Mouse (Mus musculus): ENCODE data around the gene Sema4d.

The Sema4d gene

DNA sequence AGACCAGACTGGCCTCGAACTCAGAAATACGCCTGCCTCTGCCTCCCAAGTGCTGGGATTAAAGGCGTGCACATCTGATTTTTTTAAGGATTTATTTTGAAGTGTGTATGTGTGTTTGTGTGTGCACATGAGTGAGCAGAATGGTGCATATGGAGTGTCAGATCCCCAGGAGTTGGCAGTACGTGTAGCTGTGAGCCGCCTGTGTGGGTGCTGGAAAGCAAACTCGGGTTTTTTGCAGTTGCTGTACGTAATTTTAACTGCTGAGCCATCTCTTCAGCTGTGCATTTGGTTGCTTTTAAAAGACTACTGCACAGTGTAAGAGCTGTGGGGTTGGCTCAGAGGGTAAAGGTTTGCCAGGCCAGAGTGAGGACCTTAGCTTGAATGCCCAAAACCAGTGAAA is 134.0 kb downstream of the Sema4d start:
- DNase-seq, result no peak

DNA sequence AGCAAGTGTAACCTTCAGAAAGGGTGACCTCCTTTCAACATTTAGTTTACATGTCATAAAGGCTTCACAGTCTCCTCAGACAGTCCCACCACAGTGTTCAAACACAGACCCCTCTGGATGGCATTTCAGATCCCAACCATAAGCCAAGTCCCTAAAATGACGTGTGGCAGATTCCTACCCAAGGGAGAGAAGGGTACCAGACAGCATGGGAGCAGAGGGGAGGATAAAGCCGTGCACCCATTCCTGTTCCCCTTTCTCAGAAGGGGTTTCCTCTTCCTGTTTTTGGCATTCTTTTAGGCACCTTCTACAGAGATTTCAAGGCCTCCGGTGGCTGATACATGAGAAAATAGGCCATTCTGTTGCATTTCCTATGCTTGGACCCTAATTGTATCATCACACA is 135.5 kb downstream of the Sema4d start:
- no peak for DNase-seq

DNA sequence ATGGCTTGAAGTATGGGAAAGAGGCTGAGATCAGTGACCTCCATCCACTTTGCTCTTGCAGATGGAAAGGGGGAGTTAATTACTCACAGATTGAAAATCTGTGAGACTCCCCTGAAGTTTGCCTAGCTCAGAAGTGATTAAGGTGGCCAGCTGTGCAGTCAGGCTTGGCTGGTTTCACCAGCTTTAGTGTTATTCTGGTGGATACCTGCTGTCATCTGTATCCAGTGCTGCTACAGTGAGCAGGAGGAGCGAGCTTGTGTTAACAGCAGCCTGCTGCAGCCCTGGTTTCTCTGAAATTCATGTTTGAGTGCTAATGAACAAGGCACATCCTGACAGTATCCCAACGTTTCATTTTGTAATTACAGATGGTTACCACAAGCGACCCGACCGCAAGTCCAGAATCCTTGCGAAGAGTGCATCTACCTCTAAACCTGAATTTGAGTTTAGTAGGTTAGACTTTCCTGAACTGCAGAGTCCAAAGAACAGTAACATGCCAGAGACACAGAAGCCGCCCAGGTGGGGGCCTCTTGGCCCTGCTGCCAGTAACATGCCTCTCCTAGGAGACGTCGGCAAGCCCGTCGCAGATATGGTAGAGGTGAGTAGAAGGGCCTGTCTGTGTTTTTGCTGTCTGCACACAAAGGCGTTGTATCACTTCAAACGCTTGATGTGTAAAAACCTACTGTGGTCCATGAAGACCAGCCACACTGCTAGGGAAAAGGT is 136.9 kb downstream of the Sema4d start:
- DNase-seq, result no peak

DNA sequence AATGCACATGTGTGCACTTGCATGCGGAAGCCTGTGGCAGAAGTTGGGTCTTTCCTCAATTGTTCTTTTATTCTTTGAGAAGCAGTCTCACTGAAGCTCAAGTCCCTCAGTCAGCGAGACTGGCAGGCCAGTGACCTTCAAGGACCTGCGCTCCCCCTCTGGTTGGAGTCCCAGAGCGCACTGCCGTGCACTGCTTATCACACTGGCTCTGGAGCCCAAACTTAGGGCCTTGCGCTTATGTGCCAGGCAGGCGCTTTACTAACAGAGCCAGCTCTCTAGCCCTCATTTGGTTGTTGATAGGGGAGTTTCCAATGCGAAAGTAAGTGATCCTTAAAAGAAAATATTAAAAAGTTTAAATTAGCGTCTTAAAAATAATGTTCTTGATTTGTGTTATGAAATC is 139.6 kb downstream of the Sema4d start:
- no peak for DNase-seq

DNA sequence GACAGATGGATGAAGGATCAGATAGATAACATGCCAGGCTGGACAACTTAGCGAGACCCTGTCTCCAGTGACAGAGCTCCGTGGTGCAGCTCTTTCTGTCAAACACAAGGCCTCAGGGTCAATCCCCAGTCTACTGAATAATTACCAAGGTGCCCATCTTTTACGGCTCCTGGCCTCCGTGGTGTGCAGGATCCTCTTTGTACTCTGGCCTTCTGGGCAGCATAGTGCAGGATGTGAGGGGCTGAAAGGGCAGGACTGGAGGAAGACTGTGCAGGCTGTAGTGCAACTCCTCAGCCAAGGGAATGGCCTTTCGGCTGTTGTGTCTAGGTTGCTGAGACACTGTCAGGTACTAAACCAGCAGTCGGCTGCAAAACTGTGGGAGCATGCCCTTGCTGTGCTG is 140.4 kb downstream of the Sema4d start:
- DNase-seq, result no peak

DNA sequence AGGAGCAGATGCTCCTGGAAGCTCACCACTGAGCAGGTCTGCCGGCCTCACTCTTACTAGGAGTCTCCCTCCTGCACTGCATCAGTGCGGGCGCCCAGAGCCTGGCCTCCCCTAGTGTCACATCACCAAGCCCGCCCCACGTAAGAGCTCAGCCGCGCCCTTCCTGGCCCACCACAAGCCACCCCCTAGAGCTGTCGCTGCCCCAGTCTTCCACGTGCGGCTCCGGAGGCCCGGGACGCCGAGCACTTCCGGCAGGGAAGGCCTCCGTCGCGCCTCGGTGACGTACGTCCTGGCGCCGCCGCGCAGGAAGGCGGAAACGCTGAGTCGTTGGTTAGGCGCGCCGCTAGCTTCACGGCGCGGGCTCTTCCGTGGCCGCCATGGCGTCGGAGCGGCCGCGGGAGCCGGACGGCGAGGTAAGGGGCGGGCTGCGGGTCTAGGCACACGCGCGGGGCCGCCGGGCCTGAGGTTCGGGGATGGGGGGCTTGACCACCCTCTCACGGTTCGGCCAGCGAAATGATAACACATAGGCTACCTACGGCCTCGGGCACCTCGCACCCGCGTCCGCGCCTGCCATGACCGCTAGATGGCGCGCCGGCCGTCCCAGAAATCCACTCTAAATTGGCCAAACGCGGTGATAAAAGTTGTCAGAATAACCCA is 142.0 kb downstream of the Sema4d start, which contains the start of gene Secisbp2:
TSS of gene Secisbp2 (plus strand) at position 290 of the 657 bp plus-strand sequence.
- peak; percentile 92 for DNase-seq

DNA sequence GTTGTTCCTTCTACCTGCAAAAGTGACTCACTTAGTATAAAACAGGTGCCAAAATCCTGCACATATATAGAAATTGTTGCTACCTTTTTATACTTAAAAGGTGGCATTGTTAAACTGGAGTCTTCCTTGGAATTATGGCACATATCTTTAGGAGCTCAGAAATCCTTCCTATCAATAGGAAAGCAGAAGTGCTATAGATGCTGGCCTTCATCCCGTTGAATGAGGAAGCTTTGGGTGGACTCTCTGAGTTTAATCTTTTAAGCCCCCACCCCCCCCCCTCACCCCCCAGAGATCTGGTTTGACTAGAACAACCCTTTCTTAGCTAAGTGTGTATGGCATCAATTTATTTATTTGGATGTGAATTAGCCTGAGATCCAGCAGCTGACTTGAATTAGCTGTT is 143.8 kb downstream of the Sema4d start:
- no peak for DNase-seq

DNA sequence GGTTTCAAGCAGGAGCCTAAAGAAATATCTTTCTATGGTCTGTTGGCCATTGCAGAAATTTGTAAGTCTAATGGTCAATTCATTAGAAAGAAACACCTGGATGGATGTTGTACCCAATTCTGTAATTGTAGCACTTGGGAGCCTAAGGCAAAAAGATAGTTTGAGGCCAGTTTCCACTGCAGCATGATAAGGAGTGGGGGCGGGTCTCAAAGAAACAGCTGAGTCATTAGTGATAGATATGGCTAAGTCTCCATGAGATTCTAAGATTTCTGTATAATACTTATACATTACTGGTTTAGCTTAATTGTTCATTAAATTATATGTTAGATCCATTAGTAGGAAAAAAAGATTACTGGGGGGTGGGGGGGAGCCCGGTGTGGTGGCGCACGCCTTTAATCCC is 145.3 kb downstream of the Sema4d start:
- no peak for DNase-seq

DNA sequence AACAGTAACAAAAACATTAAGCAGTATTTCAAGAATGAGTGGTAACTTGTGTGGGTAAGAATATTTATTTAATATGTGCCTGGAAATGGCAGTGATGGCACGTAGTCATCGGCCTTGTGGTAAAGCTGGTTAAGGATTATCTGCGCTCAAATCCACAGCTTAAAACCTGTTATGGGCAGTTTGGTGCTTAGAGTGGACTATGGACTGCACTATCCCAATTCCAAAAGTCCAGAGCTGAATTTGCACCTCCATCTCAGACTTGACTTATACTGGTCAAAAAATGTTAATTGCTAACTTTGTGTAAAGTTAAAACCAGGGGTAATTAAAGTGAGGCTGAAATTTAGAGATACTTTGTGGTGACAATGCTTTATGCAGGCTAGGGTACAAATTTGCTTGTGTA is 145.8 kb downstream of the Sema4d start:
- no peak for DNase-seq

DNA sequence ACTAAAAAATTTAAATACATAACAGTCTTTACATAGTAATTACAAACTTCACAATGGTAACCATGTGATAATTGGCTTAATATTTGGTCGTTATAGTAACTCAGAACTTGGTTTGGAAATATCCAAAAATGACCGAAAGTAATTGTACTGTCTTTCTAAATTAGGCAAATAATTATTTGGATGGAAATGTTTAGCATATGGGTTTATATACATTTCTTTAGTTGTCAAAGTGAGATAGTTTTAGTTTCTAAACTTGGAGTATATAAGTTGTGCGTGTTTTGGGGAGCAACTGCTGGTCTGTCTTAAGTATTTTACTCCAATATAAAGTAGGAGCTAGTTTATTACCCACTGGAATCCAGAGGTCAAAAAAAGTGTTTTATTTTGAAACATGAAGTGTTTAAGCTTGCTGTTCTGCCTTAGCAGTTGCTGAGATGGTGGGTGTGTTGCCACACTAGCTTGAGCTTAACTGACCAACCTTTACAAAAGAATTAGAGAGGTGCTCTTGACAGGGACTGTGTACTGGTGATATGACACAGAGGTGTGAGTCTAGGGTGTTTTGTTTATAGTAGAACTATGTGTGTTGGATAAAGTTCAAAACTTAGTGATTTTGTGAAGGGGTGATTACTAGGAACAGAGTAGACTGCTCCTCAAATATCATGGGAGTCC is 147.1 kb downstream of the Sema4d start:
- no peak for DNase-seq

DNA sequence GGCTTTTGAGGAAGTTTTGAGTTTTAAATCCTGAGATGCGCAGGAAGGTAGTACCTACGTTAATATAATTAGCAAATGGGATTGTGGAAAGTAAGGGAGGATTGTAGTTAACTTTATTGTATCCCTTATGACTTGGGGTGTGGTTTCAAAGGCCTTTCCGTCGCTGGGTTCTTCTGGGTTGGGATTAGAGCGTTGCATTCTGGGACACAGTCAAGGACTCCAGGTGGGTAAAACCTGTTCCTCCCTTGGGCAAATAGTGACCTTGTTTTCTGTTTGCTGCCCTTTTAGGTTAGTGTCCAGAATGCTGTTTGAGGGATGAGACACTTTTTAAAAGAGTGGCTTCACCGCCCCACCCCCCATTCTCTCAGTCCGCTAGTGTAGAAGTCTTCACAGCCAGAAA is 147.7 kb downstream of the Sema4d start:
- DNase-seq, result no peak

DNA sequence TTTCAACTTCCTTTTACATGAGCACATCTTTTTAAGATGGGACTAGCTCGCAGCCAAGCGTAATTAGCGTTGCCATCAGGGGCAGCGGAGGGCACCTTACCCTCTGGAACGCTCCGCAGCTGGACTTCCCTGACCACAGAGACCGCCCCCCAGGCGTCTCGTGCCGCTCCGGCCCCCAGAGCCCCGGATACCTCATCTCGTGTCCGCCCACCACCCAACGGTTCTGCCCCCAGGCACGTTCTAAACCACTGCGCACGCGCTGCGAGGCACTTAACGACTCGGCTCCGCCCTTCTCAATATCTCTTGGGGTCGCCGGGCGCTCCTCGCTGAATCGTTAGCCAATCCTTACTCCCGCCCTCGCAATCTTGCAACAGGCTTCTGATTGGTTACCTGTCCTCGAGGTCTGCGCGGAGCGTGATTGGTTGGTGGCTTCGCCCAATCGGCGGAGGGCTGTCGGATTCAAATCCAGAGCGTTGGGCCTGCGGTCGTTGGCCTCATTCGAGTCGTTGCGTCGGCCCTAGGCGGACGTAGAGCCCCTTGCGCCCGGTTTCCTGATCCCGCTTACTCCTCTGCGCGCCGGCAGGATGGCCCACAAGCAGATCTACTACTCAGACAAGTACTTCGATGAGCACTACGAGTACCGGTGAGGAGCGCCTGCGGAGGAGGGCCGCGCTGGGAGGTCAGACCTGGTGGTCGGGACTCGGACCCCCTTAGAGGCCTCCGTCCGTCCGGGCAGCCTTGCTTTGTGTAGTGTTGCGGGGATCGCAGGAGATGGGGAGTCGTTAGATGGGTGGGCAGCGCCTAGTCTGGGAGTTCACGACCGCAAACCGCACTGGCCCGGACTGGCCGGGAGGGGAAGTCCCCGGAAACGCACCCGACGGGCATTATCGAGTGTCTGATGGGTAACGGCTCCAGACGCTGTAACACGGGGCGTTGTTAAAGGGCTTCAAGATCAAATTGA is 148.4 kb downstream of the Sema4d start, which contains the start of gene Cks2:
TSS of gene Cks2 (plus strand) at position 404 of the 961 bp plus-strand sequence.
- DNase-seq, result peak; percentile 98

DNA sequence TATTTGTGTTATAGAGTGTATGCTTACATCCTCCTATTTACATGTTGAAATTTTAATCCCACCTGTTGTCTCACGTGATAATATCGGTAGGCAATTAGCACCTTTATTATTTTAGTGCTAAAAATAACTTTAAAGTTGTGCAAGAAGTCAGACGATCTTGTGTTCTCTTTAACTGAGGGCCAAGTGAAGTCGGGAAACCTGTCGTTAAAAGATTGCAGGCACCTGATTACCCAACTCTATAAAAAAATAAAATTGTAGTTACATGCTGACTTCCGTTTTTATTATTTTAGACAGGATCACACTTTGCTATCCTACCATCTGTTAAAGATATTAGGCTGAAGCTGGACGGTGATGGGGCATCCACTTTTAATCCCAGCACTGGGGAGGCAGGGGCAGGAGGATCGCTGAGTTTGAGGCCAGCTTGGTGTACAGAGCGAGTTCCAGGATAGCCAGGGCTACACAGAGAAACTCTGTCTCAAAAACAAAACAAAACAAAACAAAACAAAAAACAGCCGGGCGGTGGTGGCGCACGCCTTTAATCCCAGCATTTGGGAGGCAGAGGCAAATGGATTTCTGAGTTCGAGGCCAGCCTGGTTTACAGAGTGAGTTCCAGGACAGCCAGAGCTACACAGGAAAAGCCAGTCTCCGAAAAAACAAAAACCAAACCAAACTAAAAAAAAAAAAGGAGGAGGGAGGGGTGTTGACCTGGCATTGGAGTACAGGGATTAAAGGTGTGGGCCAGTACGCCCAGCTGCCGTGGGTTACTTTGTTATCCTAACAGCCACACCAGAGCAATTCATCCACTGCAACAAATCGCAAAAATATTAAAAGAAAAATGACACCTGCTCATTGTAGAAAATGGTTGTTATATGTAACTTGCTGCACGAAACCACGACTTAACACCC is 149.4 kb downstream of the Sema4d start:
- DNase-seq, result no peak

DNA sequence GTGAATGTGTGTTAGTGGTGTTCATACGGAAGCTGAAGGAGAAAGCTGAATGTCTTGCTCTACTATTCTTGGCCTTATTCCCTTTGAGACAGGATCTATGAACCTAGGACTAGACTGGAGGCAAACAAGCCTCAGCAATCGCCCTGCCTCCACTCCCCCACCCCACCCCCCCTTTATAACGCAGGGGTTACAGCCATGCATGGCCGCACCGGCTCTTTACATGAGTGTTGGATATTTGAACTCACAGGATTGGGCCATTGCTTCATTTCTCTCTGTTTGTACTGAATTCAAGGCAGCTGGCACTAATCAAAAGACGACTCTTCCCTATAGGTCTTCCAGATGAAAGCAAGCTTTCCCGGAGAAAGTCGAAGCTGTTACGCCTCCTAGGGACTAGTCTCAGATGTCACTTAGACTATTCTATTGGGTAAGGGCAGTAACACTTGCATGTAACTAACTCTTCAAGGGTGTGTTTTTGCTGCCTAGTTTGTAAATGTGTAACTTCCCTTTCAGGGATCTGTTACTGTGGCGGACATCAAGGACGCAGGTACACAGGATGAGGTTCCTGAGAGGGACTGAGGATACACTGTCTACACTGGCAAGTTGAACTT is 151.3 kb downstream of the Sema4d start:
- DNase-seq, result no peak

DNA sequence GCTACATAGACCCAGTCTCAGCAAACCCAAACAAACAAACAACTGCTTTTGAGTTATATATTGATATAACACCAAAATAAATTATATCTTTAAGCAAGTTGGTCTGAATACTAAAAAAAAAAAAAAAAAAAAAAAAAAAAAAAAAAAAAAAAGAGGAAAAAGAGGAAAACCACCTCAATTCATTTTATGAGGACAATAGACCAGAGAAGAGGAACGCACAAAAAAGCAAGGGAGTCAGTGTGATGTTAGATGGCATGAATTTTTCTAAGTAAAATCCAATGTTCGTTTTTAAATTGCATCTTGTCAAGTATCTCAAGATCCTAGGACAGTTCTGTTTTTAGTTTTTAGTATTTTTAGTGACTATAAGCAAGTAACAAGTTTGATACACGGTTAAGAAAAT is 152.1 kb downstream of the Sema4d start:
- no peak for DNase-seq

DNA sequence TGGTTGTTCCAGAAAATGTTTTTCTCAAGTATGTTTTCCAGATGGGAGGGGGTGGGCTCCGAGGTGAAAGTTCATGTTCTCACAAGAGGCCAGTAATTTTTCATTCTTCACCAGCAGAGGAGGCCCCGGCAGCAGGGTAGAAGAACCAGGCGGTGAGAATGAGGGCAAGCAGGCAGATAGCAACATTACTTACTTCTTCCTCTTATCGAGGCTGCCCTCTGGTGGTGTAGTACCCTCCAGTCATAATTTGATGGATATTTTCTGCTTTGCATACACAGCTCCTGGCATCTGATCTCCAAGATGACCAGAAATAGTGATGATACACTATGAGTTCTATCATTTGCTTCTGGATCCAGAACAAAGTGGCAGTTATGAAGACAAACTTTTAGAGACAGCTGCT is 154.6 kb downstream of the Sema4d start:
- no peak for DNase-seq

Data from cerebellum, adult 9-10 months (tissue).